Mouse (Mus musculus): ENCODE data around the gene Dse.

DNA sequence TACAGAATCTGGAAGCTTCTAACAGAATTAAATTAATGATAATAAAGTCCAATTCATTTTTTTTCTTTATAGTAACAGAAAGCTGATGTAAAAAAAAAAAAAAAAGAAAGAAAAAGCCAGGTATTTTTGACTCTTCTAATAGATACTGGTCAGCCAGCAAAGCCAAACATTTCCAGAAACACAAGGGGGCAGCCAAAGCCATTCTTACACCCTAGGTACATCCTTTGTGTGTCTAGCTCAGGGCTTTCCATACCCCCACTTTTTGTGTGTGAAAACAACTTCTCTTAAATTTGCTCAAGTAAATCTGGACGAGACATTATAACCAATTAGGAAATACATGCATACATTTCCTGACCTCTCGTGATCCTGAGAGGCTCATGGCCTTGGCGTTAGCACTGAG is 55.7 kb downstream of the Dse start:
- TF ChIP-seq CTCF (IDR thresholded peaks at IDR 0.05; ENCODE audit: low read depth) (peak; percentile 46), EP300 (IDR thresholded peaks at IDR 0.05; ENCODE audit: low read depth) (no peak)

Measured in liver, postnatal 0 days (tissue).